Mouse (Mus musculus) spleen, postnatal 36 days (tissue): ENCODE measurements around the gene Iqgap1.

Experiments used
- DNase-seq, 2 experiments: peaks; one replicate each; pipeline ENCODE4 v3.0.0; 2022; ENCODE audit warnings: low spot score in 2 of 2, mixed read lengths in 1 of 2

Iqgap1 gene

DNA sequence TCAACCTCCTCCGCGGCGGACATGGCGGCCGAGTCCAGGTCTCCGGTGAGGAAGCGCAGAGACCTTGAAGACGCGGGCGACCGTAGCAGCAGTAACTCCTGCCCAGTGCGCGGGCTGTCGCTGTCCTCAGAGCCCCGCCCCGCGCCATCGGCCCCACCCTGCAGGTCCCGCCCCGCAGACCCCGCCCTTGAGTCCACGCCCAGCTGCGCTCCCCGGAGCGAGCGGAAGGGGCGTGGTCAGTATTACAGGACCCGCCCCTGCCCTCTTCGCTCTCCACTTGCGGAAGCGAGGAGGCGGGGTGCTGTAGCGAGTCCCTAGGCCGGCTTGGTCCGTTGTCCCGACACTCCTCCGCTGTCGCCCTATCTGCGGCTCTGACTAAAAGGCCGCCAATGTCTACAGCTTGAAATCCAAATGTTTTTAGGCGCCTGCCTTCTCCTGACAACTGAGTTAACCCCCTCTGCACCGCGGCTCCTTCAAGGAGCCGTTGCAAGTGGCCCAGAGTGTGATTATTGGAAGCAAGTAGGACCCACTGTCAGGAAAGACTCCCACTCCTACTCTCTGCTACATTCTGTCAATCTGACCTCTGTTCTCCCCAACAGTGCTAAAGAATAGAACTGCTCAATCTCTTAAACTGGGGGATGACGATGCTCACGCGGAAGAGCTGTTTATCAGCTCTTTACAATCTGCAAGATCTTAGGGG is 22.5 kb downstream of the Iqgap1 start:
- DNase-seq, result peak; percentile 95

DNA sequence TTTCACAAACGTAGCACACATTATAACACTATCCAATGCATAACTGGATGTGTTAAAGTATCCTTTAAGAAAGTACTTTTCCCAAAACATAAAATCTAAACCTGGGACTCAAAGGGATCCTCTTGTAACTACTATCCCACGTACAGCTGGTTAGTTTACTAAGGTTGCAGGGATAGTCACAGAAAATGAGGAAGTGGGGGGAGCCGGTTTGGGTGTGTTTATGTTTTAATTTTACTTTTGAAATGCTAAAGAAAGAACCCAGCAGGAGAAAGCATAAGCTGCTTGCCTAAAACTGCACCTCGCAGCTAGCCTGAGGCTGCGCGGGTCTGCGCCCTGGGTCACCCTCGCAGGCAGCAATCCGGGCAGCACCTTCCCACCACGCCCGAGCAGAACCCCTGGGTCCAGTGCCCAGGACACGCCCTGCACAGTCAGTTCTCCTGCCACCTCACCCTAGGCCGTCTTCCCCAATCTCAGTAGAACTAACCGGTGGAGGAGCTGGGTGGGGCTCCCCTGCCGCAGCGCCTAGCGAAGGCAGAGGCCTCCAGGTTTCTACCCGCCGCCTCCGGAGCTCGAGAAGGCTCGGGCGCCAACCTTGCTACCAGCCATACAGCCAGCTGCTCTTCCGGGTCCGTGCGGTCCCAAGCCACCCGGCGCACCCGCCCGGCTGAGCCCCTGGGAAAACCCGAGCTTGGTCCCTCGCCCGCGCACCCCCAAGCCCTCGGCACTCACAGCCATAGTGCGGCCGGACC is 23.2 kb downstream of the Iqgap1 start:
- peak; percentile 80 to 81 for DNase-seq

DNA sequence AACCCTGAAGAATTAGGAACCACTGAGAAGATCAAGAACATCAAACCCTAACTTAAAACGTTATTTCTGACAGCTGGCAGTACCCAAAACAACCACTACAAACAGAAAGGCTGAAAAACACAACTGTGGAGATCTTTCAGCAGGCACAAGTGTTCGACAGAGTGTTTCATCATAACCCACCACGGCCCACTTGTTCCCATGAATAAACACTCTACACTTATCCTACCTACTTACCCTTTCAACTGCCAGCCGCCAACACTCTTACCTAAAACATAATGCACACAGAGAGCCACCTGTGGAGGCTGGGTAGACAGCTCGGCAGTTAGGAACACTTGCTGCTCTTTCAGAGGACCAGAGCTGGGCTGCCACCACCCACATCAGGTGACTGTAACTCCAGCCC is 26.5 kb downstream of the Iqgap1 start:
- no peak for DNase-seq

DNA sequence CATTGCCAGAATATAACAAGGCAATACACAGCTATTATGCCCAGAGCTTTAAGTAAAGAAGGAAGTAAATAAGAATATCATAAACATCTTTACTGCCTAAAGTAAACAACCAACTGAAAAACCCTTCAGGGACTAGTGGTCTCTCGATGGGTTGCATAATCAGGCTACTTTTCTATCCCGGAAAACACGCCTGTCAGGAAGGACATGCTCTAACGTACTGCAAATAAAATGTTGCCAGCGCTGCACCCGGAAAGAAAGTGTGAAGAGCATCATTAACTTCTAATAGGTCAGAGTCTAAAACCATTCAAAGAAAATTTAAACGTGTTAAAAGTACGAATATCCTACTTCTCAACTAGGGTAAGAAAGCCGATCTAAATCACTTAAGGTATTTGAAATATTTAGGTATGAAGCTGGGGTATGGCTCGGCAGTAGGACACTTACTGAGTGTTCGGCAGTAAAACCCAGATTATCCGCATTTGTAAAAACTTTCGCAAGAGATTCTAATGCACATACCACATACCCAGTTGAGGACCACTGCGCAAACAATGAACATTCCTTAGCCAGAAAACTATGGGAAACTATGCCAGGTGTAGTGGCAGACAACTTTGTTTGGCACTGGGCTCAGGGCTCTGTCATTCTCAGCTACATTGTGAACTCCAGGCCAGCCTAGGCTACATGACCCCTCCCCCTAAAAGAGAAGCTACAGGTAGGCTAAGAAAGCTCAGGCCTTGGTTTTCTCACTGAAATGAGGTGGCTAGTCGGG is 28.8 kb downstream of the Iqgap1 start:
- no peak for DNase-seq

DNA sequence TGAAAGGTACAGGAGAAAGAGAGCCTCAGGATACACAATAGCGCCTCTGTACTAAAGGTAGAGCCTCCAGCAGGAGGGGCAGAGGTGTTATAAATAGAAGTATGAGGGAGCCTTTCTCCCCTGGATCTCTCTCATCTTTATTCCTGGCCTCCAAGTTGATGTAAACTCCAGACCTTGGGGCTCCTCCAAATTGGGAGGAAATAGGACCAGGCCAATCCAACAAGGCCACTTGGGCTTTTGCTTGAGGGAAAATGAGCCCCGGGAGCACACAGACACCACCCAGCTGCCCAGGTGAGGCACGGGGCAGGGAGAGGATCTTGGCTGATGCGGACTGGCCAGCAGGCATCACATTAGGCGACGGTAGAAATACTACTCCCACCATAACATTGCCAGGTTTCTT is 29.5 kb downstream of the Iqgap1 start:
- DNase-seq, result no peak

DNA sequence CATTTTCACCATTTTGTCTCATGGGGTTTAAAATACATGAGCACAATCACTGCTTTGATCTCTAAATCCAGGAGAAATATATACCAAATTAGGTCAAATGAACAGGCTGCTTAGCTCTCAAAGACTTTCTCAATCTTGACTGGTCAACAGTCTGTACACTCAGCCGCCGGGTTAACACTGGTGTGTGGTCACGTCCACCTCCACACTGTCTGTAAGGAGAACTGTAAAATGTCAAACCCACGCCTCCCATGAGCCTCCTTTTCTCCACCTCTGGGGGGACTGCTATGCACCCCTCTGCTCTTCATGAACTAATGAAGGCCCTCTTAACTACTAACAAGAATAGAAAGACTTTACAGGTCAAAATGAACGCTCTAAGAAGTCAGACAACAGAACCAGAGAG is 36.2 kb downstream of the Iqgap1 start:
- DNase-seq, result no peak

DNA sequence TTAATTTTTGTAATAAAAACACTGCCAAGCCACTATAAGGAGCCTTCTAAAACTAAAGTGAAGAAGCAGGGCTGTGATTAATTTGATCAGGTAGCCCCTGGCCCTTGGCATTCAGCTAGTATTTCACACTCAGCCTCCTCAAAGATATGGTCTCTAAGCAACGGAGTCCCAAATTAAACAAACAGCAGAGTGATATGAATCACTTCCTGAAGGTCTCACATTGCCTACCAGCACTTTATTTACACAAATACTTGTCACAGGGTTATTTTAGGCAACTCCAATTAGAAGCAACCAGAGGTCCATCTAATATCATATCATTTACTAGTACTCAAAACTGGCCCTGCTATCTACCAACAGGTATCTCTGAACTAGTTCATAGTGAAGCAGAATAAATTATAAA is 36.7 kb downstream of the Iqgap1 start:
- DNase-seq, result no peak

DNA sequence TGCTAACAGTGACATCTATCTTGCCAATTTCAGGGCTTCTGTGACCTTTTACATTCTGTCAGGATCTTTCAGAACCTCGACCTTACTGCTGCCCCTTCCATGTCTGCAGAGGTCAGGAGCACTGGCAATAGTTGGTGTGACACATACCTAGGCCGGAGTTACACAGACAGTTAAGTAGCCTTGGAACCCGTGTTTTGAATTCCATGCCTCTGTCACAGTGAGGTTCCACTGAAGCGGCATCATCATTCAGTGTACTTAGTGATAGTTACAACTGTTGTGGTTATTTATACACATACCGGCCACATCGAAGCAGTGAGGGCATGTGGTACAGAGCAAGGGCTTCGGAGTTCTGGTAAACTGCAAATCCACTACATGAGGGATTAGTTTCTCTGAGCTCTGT is 37.8 kb downstream of the Iqgap1 start:
- DNase-seq, result no peak

DNA sequence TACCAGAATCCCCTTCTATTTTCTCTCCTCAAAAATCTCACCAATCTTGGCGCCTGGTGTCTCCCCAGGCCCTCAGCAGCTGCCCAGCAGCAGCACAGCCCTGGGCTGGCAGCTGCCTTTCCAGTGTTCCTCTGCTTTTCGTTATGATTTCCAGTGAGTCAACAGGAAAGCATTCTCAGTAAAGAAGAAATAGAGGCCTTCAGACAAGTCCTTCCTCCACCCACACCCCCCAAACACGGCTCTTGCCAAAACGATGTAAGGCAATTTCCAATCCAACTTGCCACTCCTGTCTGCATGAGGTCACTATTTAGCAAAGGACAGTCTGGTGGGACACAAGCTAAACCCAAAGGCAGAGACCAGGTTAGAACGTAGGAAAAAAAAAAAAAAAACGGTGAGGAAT is 39.0 kb downstream of the Iqgap1 start:
- no peak for DNase-seq

DNA sequence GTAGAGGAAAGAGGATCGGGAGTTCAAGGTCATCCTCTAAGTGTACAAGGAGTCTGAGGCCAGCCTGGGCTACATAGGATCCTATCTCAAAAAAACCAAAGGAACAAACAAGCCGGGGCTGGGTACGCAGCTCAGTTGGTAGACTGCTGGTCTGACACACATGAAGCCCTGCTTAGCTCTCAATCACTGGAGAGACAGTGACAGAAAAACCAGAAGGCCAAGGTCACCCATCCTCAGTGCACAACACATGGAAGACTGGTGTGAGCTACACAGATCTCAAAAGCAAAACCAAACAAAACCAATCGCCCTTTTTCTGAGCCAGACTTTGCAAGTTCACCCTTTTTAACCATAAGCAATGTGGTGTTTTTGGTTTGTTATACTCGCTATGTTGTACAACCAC is 41.9 kb downstream of the Iqgap1 start:
- no peak for DNase-seq

DNA sequence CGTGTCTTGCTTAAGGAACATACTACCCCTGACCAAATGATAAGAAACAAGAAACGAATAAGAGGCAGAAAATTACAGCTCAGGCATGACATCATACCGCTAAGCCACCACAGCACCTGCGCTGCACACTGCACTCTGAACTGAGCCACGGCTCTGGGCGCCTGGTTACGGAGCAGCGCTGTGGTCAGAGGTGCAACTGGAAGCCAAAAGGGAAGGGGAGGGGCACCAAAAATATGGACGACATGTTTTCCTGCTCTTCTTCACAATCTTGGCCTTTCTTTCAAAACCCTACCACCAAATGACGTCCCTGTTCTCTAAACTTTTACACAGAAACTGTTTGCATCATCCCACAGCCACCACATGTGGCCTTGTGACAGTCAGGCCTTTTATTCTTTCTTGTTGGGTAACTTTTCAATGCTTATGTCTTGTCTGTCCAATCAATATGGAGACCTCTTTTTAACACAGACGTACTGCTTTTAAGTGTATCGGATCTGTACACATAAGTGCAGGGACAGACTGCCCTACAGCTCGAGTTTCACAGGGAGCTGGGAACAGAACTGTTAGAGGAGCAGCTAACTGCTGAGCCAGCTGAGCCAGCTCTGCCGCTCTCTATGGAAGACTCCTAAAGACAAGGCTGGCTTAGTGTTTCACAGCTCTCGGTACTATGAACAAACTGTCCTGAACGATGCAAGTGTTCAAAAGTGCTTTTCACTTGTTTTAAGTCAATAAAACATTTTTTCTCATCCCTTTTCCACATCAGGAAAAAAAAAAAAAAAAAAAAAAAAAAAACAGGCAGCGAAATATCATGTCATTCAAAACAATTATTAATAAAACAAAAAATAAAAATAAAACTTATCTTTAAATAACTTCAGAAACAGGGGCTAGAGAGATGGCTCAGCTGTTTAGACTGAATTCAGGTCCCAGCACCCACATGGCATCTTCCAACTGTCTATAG is 43.3 kb downstream of the Iqgap1 start:
- DNase-seq, result peak; percentile 58 to 66

DNA sequence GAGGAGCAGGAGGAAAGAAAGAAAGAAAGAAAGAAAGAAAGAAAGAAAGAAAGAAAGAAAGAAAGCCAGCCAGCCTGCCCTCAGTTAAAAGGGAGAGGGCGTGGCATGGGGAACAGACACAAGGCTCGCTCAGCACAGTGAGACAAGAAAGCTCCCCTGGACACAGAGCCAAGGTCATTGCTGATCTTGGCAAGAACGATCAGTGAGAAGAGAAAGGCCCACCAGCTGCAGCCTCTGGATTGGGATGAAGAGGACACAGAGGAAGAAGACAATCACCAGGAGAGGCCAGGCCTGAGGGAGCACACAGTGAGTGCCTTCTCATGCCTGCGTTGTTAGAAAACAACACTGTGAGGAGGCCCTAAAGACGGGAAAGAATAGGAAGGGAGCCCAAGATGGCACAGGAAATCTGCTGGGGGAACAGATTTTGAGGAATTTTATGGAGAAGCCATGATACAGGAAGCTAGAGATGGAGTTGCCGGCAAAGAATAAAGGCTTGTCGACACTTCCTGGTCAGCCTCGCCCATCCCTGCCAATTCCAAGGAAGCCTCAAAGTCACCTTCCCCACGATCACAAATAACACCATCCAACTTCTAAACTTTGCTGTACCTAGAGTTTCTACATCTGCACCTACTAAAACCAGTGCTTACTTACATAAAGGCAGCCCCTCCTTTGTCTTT is 44.2 kb downstream of the Iqgap1 start:
- no peak for DNase-seq

DNA sequence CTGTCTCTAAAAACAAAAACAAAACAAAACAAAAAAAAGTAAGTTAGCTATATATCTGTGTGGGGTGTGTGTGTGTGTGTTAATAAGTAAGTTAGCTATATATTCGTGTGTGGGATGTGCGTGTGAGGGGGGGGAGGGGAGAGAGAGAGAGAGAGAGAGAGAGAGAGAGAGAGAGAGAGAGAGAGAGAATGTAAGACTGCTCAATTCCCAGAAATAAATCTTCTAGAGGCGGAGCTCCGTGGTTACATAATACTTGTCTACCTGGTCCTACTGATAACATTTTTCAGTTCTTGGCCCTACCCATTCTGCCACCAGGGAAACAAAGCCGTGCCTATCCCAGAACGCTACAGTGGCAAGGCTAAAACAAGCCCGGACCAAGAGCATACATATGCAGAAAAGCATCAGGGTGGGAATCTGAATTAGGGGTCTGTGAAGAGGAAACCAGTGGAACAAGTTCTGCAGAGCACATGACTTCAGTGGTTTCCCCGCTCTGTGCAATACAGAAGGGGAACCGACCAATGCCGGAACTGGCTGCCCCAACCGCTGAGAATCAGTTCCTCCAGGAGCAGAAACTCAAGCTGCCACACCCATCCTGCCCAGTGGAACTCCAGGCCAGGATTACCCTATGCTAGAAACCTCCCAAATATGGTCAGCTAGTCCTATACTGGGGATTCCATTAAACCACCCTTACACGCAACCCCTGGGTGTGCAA is 46.7 kb downstream of the Iqgap1 start:
- peak; percentile 90 to 91 for DNase-seq

DNA sequence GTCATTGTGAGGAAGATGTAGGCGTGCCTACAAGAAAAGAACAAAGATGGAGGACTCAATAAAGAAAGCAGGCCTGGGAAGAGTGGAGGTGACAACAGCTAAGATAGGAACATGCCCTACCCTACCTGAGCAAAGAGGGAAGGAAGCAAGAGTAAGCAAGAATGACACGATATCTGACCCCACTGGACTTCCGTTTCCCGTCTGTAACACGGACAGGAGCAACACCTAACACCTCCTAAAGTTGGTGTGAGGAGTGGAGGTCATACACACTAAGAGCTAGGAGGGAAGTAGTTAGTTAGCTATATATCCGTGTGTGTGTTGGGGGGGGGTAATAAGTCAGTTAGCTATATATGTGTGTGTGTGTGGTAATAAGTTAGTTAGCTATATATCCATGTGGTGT is 47.4 kb downstream of the Iqgap1 start:
- DNase-seq, result peak in 1 of 2 experiments; percentile 43

DNA sequence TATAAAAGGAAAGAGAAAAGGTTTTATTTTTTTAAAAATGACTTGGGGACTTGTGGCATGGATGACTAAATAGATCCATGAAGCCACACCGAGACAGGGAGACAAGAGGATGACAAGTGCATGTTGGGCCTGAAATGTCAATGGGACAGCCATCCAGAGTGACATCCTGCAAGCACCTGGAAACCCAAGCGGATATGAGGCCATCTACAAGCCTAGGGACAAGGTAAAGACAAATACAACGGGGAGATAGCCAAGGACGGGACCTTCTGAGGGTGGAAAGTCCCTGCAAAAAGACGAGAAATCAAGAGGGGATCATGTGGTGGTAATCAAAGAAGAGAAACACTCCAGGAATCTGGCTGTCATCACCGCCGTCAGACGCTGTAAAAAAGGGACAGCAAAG is 48.6 kb downstream of the Iqgap1 start:
- no peak for DNase-seq

DNA sequence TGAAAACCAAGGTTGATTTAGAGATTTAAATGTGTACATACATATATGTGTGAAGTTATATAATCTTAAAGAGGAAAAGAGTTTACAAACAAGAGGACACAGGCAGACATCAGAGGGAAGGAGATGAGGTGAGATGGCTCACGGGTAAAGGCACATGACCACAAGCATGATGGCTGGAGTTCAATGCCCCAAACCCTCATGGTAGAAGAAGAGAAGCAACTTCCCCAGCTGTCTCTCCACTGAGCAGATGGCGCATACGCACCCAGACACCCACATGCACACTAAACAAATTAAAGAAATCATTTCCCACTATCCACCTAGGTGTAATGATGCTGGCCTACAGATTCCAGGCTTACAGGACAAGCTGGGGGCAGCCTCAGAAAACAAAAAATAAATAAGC is 49.7 kb downstream of the Iqgap1 start:
- DNase-seq, result no peak

DNA sequence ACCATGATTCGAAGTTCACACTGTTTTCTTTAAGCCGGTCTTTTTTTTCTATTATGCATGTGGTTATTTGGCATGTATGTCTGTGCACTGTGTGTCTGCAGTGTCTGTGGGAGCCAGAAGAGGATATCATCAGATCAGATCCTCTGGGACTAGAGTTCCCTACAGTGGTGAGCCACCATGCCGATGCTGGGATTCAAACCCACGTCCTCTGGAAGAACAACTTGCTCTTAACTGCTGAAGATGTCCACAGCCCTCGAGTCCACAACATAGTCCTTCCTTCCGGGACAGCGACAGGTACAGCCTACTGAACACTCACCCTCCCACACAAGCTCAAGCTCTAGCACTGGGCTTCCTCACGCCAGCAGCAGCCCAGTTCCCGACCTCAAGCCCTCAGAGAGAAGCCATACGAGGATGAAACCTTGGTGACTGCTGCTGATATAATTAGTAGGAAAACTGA is 50.3 kb downstream of the Iqgap1 start:
- DNase-seq, result no peak

DNA sequence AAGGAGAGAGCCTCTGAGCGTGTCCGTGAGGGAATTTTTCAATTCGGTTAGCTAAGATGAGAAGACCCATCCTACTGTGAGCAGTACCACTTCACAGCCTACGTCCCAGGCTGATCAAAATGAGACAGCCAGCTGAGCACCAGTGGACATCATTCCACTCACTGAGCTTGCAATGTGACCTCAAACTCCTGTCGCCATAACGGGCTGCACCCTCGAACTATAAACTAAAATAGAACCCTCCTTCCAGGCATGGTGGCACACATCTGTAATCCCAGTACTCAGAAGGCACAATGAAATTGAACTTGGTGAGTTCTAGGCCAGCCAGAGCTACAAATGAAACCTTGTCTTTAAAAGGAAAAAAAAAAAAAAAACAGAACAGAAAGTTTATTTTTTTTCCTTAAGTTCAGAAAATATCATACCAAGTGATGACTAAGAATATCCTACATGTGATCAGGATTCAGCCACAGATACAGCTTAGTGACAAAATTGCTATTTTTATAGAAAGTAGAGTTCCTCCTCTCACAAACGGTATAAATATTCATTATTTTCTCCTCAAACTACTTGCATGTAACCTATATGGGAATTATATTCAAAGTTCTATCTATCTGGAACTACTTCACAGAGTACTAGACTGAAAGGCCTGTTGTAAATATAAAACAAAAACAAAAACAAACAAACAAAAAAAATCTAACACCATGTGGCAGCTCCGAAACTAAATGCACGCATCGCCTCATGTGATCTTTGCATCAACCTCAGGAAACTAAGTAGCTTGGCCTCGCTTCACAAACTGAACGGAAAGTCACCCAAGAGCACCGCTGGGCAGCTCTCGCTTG is 50.9 kb downstream of the Iqgap1 start:
- no peak for DNase-seq

DNA sequence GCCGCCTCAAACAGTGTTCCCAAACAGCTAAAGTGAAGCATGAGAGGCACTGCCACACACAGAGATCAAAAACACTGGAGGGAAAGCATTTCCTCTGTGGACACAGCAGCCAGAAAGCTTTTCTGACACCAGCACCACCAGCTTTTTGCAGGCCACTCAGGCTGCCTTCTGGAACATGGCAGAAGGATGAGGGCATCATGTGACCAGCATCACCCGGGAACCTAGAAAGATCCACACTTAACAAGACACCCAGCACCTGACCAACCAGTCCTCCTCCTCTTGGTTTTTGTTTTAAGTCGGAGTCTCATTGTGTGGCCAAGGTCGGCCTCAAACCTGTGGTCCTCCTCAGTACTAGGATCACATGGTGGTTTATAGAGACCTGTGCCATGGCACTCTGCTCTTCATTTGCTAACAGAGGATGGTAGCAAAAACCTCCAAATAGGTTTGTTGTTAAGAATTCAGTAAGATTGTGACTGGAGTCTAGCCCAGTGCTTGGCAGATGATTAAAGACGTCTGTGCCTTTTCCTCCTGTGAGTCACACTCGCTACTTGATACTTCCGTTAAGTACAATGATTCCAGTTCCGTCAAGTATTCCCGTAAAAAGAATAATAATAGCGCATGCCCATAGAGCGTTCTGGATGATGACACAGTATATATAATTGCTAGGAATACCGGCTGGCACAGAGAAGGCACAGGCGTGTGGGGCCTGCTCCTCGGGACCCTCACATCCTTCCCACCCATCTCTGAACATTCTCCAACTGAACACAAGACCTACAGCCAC is 51.8 kb downstream of the Iqgap1 start:
- DNase-seq, result no peak
